Mouse (Mus musculus) kidney, postnatal 10 days (tissue): ENCODE measurements at regions not wholly inside any gene's neighbourhood (a gene's known extent, or its start where the extent isn't known, plus 50 kb on each side); places are given as distances from the start of the nearest gene placed in this dataset.

ENCODE experiments used
- DNase-seq: peaks from one replicate; pipeline ENCODE4 v3.0.0; 2021; ENCODE audit warnings: mixed read lengths

DNA sequence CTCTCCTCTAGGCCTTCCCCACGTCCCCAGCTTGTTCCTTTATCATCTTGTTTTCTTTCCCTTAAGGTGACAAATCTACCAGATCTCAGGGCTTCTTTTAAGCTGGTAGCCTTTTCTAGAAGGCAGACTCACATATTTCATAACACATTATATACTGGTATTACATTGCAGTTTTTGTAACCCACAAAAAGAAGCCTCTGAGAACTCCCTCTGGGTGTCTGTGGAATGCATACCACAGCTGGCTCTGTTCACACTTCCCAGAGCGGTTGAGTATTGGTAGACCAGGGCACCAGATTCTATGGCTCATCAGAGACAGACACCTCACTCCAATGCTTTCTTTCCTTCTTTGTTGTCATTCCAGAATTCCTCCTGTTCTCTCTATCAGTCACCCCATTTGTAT is 336.4 kb downstream of the Fam84a start:
- DNase-seq: no peak

DNA sequence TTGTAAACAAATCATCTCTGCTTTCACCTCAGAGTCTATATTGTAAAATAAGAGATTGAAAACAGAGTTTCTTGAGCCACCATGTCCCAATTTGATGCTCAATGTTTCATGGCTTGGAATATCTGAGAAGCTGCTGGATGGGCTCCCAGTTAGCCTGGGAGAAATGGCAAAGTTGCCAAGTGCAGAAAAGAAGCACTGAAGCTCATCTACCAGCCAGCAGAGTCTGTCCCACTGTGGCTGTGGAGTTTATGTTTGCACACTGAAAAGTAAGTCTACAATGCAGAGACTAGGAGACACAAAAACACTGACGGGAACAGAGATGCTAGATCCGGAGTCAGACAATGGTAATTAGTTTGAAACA is 341.7 kb downstream of the Fam84a start:
- no peak for DNase-seq

DNA sequence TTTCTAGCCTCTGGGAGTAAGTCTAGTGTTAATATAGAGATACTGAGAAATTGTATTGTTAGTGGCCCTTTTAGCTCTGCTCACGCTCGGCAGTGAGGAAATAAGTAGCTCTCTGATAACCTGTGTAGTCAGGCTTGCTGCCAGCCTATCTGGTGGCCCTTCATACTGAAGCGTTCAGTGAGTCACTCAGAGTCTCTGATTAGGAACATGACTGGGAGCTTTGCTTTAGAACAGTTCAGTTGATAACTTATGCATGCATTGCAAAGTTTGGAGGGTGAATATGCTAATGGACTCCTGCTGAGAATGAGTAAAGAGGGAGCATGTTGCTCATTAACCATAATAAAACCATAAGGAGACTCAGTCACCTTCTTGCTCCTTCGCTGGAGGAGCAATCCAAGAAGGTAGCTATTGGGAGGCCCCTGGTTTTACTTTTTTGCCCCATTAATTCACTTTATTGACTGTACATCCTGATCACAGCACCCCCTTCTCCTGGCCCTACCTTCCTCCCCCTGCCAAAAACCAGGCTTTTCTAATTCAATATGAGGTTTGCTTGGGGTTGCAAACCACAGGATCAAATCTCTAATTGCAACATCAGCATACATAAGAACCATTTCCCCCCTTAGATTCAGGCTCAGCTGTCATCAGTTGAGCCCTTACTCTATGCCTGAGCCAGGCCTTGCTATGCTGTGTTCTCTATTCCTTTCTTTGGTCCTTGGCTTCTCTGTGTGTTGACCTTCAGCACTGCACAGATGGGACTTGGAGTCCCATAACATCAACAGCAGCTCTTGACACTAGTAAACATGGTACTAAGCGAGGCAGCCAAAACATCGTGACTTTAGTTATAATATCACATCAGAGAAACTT is 342.3 kb downstream of the Fam84a start:
- DNase-seq: peak; percentile 7

DNA sequence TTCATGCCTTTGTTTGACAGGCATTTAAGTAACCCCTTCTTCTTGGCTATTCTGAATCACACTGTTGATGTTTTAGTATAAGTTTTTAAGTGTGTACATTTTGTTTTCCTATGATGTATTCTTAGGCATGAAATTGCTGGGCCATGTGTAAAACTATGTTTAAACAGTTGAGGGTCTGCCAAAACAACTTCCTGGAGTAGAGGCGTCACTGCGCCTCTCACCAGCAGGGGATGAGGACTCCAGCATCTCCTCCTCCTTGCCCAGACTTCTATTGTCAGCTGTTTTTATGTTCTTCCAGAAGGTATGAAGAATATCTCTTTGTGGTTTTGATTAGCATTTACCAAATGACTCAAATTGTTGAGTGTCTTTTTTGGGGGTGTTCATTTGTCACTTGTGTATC is 372.1 kb downstream of the Fam84a start:
- no peak for DNase-seq

DNA sequence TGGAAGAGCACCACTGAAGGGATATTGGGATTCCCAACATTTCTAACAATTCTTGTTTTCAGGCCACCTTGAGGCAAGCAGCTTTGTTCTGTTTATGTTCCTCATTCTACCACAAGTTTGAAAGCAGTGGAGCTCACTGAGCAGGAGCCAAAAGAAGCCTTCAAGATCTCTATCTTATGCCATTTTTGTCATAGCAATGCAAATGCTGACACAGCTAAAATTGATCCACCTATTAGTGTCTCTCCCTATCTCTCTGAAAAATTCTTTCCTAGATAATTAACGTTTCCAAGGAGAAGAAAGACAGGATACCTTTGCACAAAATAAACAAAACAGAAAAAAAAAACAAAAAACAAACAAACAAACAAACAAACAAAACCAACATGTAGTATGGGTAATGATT is 375.2 kb downstream of the Fam84a start:
- no peak for DNase-seq

DNA sequence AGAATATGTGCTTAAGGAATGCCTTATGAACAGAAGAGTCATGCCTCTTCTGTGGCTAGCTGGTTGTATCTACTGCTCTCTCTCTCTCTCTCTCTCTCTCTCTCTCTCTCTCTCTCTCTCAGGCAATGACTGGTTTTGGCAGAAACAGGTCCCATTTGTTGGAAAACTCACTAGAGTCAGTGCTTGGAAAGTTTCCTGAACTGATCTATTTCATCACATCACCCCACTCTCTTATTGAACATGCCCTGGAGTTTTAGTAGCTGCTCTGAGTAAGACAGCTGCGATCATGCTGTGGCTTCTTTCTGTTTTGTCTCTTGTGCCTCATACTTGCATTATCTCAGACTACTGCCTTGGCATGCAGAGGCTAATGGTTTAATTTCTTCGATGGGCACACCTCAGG is 382.2 kb downstream of the Fam84a start:
- DNase-seq: no peak

DNA sequence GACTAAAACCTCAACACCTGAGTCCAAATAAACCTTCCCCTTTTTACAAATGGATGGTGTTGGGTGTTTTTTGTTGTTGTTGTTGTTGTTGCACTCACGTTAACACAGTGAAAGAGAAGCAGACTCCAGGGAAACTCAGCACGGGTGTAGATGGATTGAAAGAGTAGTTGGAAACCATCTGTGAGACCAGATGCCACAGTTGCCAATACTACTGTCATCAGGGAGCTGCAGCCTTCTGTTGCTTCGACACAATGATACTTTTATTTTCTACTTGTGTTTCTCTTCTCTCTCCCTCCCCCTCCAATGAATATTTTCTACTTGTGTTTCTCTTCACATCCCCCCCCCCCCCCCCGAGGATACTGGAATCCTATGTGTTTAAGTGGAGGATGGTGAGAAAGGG is 382.7 kb downstream of the Fam84a start:
- no peak for DNase-seq

DNA sequence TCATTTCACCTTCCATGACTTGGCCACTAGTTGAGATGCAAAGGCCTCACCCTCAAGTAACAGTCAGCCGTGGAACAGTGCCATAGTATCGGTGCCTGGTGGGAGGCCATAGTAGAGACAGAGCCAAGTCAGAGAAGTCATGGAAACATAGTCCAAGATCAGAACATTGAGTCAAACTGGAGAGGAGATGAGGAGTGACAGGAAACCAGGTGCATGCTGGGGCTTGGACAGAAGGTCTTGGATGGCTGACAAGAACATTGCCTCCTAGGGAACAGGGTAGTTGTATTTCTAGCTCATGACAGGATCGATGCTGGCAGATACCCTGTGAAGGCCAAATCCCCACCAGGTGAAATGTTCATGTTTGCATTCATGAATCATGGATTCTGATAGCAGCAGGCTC is 385.4 kb downstream of the Fam84a start:
- DNase-seq: no peak

DNA sequence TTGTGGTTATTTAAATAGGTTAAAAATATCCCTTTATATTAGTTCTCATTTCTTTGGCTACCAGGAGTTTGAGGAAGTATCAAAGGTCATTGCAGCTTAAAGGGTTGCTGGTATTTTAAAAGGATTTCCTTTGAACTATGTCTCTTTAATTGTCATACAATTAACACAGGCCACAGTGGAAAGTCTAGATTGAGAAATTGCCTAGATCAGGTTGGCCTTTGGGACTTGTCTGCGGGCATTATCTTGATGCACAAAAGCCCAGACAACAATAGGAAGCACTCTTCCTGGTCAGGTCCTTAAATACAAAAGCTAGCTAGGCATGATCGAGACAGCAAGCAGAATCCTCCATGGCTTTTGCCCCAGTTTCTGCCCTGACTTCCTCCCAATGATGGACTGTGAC is 398.0 kb downstream of the Fam84a start:
- DNase-seq: no peak

DNA sequence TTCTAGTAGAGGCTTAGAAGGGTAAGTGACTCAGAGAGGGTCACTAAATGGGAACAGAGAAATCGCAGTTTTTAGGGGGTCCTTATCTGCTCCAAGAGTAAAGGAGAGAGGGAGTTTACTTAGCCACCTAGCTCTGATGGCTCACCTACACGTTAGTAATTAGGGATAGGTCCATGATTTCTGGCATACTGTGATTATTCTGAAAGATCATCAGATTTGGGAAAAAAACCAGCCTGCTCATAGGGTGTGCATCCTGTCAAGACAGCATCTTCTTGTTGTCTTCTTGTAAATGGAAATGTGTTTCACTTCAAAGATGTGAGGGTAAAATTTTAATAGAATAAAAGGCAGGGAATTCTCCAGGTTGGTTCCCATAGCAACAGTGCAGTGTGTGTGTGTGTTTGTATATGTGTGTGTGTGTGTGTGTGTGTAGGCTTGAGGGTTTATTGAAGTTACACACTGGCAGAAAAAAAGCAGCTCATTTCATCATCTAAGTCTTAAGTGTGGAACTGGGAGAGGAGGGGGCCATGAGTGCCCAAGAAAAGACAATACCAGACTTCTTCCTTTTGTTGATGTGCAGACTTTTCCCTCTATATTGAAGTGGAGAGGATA is 407.4 kb downstream of the Fam84a start:
- no peak for DNase-seq

DNA sequence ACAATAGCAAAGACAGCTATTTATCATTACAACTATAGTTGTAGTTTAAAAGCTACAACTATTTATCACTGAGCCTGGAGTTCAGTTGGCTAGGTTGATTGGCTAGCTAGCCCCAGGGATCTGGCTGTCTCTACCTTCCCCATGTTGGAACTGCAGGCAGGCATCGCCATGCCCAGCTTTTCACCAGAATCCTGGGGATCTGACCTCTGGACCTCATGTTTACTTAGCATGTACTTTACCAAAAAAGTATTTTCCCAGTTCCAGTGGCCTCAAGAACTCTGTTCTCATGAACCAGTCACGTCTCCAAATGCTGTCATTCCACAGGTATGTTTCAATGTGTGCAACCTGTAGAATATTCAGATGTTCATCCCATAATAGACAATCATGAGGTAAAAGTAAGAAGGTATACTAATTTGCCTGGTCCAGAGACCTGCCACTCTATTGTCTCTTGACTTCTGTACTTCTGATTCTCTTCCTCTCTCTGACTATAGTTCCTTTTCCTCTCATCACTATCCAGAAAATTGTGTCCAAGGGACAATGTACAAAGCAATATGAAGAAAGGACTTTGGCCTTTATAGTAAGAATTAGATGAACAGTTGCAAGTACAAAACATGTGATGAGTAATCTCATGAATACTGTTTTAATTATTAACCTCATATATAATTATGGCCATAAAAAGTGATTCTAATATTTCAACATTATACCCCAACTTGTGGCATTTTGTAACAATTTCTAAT is 421.8 kb downstream of the Fam84a start:
- no peak for DNase-seq

DNA sequence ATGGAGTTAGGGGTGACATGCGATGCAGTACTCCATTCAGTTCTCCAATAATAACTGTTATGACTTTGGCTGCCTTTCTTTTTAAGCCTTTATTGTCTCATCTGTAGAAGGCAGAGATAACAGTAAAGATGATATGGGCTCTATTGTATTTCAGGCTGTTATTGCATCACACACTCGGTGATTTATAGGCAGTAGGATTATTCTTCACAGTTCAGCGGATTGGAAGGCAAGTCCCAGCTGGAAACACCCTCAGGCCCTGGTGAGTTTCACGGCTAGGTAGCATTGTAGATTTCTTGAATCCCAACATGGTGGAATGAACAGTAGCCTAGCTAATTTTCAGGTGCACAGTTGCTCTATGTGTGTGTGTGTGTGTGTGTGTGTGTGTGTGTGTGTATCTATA is 422.9 kb downstream of the Fam84a start:
- DNase-seq: no peak

DNA sequence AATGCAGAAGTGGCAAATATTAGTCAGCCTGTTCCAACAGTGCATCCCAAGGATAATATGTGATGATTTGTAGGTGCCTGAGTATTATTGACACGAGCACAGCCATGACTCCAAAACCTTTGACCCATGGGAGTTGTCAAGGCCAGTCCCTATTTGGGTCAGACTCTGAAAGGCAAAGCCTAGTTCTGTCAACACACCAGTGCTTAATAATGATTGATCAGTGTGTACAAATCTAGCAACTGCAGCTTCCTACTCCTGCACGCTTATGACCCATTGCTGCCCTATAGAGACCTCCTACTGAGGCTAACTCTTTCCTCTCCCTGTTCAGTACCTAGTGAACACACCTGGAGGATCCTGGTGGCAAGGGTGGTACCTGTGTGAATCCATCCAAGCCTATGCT is 427.3 kb downstream of the Fam84a start:
- DNase-seq: no peak

DNA sequence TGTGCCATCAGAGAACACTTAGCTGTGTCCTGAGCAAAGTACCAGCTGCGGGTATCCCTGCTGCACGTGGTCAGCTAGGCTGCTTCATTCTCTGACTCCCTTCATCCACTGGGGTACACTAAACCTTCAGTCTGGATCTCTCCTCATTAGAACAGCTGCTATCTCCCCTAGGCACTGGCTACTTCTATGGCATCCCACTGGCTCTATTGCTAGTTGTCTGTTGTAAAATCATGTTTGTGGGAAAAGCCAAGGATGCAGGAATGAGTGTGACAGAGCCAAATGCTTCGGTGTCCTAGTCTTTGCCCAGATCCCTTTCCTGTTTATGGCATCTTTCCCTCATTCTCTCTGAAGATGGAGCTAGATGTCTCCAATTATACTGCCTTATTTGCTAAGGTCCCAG is 440.9 kb downstream of the Nbas start:
- DNase-seq: no peak

DNA sequence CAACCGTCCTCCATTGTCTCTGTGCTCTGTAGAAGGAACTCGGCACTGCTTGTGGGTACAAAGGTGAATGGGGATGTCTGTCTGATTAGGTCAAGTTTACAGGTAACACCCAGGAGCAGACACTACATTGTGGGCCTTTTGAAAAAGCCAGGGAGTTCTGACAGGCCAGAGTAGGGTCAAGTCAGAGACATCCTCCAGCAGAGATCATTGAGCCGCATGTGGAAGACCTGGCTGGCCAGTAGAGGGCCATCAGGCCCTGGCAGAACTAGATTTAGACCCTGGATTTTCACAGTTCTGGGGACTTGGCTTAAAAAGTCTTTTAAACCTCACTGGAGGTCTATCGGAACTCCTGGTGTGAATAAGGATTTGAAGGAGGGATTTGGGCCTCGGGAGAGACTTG is 438.8 kb downstream of the Nbas start:
- no peak for DNase-seq

DNA sequence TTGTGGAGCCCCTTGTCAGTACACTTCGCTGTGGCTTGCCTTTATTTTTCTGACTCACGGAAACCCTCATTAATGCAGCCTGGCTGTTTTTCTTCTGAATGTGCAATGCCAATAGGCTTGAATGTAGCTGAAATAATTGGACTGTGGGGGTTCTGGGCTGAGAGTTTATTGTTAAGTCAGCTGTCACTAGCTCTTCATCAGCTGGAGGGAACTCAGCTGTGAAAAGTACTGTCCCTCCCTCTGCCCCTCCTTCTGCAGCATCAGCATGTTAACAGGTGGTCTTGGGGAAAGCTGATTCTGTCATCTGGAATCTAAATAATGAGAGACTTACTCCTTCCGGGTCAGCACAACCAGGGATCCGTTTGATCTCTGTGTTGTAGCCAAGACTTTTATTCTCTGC is 437.6 kb downstream of the Nbas start:
- DNase-seq: no peak

DNA sequence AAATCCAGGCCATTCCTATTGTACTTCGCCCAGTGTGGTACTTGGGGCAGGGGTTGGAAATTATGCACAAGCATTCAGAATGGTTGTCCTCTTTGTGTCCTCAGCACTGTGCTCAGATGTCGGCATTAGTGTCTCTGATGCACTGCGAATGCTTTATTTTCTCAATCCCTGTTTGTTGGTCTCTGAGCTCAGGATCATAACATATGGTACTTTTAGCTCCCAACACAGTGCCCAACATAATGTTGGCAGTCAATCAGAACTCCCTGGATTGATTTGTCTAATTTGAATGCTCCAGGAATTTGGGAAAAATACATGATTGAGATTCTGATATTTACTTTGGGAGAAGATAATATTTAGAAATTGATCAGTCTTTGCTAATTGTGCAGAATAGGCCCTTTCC is 434.7 kb downstream of the Nbas start:
- DNase-seq: no peak

DNA sequence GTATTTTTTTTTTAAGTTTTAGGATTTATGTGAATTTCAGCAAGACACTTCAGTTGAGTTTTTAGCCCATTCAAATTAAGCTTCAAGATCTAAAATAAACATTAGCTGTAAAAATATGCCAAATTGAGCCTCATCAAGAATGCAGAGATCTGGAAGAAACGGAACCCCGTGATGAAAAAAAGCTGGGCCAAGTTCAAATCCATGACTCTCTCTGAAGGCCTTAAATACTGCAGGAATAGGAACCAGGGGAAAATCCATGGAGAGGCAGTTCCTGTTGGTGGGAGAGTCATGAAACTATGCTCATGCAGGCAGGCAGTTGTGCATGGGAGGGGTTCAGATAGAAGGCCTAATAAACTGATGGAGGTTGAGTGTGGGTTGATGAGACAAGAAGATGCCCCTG is 430.9 kb downstream of the Nbas start:
- no peak for DNase-seq

DNA sequence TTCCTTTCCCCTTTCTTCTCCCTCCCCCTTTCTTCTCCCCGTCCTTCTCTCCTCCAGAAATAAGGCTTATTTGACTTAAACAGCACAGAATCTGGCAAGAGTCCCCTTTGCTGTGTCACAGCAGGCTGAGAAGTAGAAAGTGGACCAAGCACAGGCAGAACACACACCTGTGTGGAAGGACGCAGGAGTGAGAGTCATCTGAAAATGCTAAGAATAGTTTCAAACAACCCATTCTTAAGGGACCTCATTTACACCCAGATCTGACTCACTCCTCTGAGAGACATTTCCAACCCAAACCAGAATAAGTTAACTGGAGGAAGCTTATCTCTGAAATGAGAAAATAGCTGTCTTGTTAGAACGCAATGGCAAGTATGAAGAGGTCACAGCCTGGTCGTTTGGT is 429.9 kb downstream of the Nbas start:
- no peak for DNase-seq

DNA sequence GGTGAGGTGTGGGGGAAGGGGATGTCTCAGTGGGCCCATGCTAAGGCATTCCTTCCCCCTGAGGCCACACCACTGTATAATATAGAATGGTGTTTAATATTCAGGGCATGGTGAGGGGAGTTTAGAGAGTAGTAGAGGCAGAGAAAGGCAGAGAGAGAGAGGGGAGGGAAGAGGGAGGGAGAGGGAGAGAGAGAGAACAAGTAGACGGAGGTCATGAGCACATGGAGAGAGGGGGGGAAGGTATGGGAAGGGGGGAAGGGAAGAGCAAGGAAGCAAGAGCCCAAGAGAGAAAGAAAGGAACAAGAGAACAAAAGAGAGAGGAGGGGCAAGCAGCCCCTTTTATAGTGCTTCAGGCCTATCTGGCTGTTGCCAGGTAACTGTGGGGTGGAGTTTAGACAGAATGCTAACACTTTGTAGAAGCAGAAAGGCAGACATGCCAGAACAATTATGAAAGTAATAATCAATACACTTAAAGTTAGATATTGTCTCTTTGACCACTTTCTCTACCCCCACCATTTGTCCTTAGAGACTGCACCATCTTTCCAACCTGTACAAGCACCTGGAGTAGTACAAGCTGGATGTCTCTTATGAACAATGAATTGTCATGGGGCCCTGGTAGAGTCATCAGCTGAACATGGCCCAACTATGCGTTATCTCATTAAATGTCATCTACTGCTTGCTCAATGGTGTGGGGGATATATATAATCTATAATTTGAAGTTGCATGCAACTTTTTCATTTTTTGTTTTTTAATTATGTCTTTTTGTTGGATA is 422.6 kb downstream of the Nbas start:
- no peak for DNase-seq

DNA sequence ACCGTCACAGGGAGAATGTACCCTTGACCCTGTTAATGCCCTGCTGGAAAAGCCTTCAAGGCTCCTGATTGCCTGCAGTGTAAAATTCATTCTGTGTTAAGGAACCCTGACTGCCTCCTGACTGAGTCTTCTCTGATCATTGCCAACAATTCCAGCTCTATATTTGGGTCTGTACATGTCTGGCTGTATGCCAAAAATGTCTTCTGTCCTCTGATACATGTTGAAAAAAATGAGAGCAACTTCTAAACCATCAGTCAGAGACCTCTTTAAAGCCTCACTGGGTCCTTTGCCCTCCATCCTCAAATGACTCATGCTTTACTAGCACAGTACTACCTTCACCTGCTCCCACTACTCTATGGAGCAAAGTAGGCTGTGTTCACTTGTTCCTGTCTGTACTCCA is 408.3 kb downstream of the Nbas start:
- no peak for DNase-seq

DNA sequence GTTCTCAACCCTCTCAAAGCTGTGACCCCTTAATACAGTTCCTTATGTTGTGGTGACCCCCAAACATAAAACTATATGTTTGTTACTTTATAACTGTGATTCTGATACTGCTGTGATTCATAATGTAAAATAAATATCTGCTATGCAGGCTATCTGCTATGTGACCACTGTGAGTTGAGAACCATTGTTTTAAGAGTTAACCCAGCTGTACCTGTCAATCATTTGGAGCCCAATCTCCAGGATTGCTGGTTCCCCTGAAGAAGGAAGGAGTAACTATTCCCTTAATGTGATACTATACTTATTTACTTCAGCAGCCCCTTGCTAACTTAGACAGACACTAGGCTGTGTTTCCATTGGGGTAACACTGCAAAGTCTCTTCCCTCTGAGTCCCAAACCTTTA is 400.5 kb downstream of the Nbas start:
- no peak for DNase-seq

DNA sequence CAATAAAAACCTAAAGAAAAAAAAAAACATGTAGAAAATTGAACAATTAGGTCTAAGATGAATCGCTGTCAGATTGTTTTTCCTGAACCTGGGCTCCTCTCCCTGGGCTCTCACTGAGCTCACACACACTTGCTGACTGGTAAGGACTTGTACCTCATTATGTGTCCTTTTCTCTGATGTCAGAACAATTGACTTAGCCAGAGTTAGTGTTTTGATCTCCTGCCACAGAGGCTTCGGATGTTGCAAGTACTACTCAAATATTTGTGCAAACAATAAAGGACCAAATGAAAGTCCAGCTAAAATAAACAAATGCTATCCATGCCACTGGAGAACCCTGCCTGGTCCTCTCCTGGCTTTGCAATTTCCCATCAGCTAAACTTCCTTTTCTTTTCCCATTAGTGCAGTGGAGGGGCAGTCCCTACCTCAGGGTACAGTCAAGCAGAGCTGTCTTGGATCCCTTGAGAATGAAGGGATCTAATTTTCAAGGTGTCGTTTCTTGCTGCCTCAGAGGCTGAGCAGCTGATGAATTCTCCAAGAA is 399.6 kb downstream of the Nbas start:
- no peak for DNase-seq
